Mouse (Mus musculus): ENCODE measurements around the gene LTO1.

- TF ChIP-seq CTCF (IDR thresholded peaks at IDR 0.05; ENCODE audit: borderline replicate concordance, insufficient read depth, low read depth, low read length) (no peak), POLR2A (IDR thresholded peaks at IDR 0.05; ENCODE audit: borderline replicate concordance, insufficient read depth, low read length) (no peak)
Measured at GRCm38 (mm10) chr7:144937899-144938517, 23.1 kb downstream of the LTO1 start.

Measured in cerebellum, adult 2 months (tissue).